Mouse (Mus musculus) left cerebral cortex, adult 18-20 months (tissue): Measurements from ENCODE around the gene Hnrnph2. TPM values are rescaled to one million over a fixed set of nuclear protein-coding genes. Genes with fewer than 3 reads are reported as not detected.

Experiments used
- DNase-seq, 2 experiments: peaks; one replicate each; pipeline ENCODE4 v3.0.0; 2021 to 2022; ENCODE audit warnings: low spot score in 2 of 2, mixed read lengths in 1 of 2
- long read RNA-seq, 2 experiments: library from polyadenylated mRNA; stranded (forward); transcript quantifications; one replicate each; pipeline ENCODE4 v2.0.0; 2021
- total RNA-seq, 2 experiments: library from RNA; stranded (reverse); gene quantifications; 2 replicates each; pipeline ENCODE4 v1.2.3; 2021

Hnrnph2 gene
- 100 to 1,000 TPM; 161 to 167 TPM for total RNA-seq
- long read RNA-seq, experiment 1, transcript Hnrnph2-202 (4 exons, 2,364 nt): major isoform, 171 of 252 reads
- long read RNA-seq, experiment 1, transcript Hnrnph2-203 (3 exons, 2,426 nt): minor isoform, 58 of 252 reads
- long read RNA-seq, experiment 1, partial matches to known transcripts: 18 of 252 reads
- long read RNA-seq, experiment 1, other reads (novel, unspliced or antisense): 2 of 252 reads
- long read RNA-seq, experiment 2, transcript Hnrnph2-203 (3 exons, 2,426 nt): minor isoform, 41 of 161 reads
- long read RNA-seq, experiment 2, transcript Hnrnph2-202 (4 exons, 2,364 nt): major isoform, 111 of 161 reads
- long read RNA-seq, experiment 2, partial matches to known transcripts: 9 of 161 reads
- long read RNA-seq, experiment 2, other reads (novel, unspliced or antisense): 0 of 161 reads

GRCm38 (mm10) chrX:134600659-134601379 lies at the start of gene Hnrnph2, which contains the start of gene Gla:
Gene Hnrnph2, plus strand, starts transcription at chrX:134601179.
Gene Gla, minus strand, starts transcription at chrX:134601125.
- peak; percentile 83 to 85 for DNase-seq

GRCm38 (mm10) chrX:134553326-134553725 lies 47.7 kb upstream of the Hnrnph2 start:
- DNase-seq: no peak

GRCm38 (mm10) chrX:134554425-134554824 lies 46.6 kb upstream of the Hnrnph2 start:
- DNase-seq: no peak

GRCm38 (mm10) chrX:134564326-134564725 lies 36.7 kb upstream of the Hnrnph2 start:
- no peak for DNase-seq

- no peak for DNase-seq
Observed at GRCm38 (mm10) chrX:134566536-134567222, 34.3 kb upstream of the Hnrnph2 start.

GRCm38 (mm10) chrX:134577896-134578295 lies 23.1 kb upstream of the Hnrnph2 start:
- no peak for DNase-seq

GRCm38 (mm10) chrX:134580528-134581305 lies 20.3 kb upstream of the Hnrnph2 start:
- no peak for DNase-seq

GRCm38 (mm10) chrX:134582270-134582669 lies 18.7 kb upstream of the Hnrnph2 start:
- no peak for DNase-seq

GRCm38 (mm10) chrX:134582888-134583669 lies 17.9 kb upstream of the Hnrnph2 start, which contains the start of gene Btk:
Gene Btk, minus strand, starts transcription at chrX:134583570.
- DNase-seq: no peak

GRCm38 (mm10) chrX:134585103-134586002 lies 15.6 kb upstream of the Hnrnph2 start, which contains the start of gene Rpl36a:
Gene Rpl36a, plus strand, starts transcription at chrX:134585654.
- DNase-seq: peak; percentile 82 to 88

GRCm38 (mm10) chrX:134586447-134586846 lies 14.5 kb upstream of the Hnrnph2 start:
- no peak for DNase-seq

GRCm38 (mm10) chrX:134588261-134588660 lies 12.7 kb upstream of the Hnrnph2 start:
- no peak for DNase-seq

- DNase-seq: no peak
Observed at GRCm38 (mm10) chrX:134588997-134589396, 12.0 kb upstream of the Hnrnph2 start.

GRCm38 (mm10) chrX:134589836-134590235 lies 11.1 kb upstream of the Hnrnph2 start:
- DNase-seq: no peak

GRCm38 (mm10) chrX:134599922-134600565 lies 935 bp upstream of the Hnrnph2 start:
- DNase-seq: no peak

GRCm38 (mm10) chrX:134601380-134602120 lies 571 bp downstream of the Hnrnph2 start:
- DNase-seq: no peak

- DNase-seq: no peak
Observed at GRCm38 (mm10) chrX:134609472-134609871, 8.5 kb downstream of the Hnrnph2 start.

- DNase-seq: no peak
Observed at GRCm38 (mm10) chrX:134610984-134611383, 10.0 kb downstream of the Hnrnph2 start.
